Mouse (Mus musculus) kidney, postnatal 0 days (tissue): Measurements from ENCODE around the gene Il6ra. TPM values are rescaled to one million over a fixed set of nuclear protein-coding genes. Genes with fewer than 3 reads are reported as not detected.
A peak's percentile ranks its signal among the peaks of the same experiment; 100 is the strongest.

Experiments
- ATAC-seq: fragments of 200-750 bp; cut with Nextera tagmentation; replicated peaks from 2 replicates; pipeline ENCODE4 v1.8.0; 2017; ENCODE audit warnings: low read depth, moderate number of reproducible peaks, moderate TSS enrichment, moderate library complexity; ENCODE audit not compliant: low FRiP score
- DNase-seq: peaks from one replicate; pipeline ENCODE4 v3.0.0-alpha.2; 2016; ENCODE audit warnings: low spot score
- H3K27ac ChIP-seq: fragments of 300-500 bp; sonication (generic); 2 replicates; pipeline ENCODE4 v1.5.1; 2014; ENCODE audit warnings: mild to moderate bottlenecking
- H3K27me3 ChIP-seq: fragments of 300-500 bp; sonication (generic); 2 replicates; pipeline ENCODE4 v1.6.1; 2014; ENCODE audit warnings: low read length, mixed read lengths; ENCODE audit not compliant: insufficient read depth
- H3K36me3 ChIP-seq: fragments of 300-500 bp; sonication (generic); 2 replicates; pipeline ENCODE4 v1.6.1; 2014; ENCODE audit warnings: low read length, mixed read lengths; ENCODE audit not compliant: insufficient read depth
- H3K4me1 ChIP-seq: fragments of 300-500 bp; sonication (generic); replicated peaks from 2 replicates; pipeline ENCODE4 v1.6.1; 2014; ENCODE audit warnings: antibody characterized with exemption, low read length, mixed read lengths; ENCODE audit not compliant: insufficient read depth
- H3K4me2 ChIP-seq: fragments of 300-500 bp; sonication (generic); 2 replicates; pipeline ENCODE4 v1.6.1; 2014; ENCODE audit warnings: mild to moderate bottlenecking, low read length, moderate library complexity, mixed read lengths
- H3K4me3 ChIP-seq: fragments of 300-500 bp; sonication (generic); replicated peaks from 2 replicates; pipeline ENCODE4 v1.5.1; 2014; ENCODE audit warnings: low read depth, low read length
- H3K9ac ChIP-seq: fragments of 300-500 bp; sonication (generic); 2 replicates; pipeline ENCODE4 v1.6.1; 2014; ENCODE audit warnings: low read depth, low read length
- H3K9me3 ChIP-seq: fragments of 300-500 bp; sonication (generic); replicated peaks from 2 replicates; pipeline ENCODE4 v1.6.1; 2016; ENCODE audit warnings: low read length, inconsistent platforms, mixed read lengths
- CTCF ChIP-seq: IDR thresholded peaks from 2 replicates; pipeline ENCODE4 v1.5.1; 2016; ENCODE audit warnings: antibody characterized with exemption, low read depth, mild to moderate bottlenecking, moderate library complexity
- WGBS: fragments of 180-500 bp; shearing (Covaris S2); extraction: QIAGEN DNeasy Blood & Tissue Kit; methylation state at CpG from one replicate; pipeline ENCODE4 v1.1.7; 2014; 5-methylcytosine and 5-hydroxymethylcytosine counted together
- polyA plus RNA-seq: library from polyadenylated mRNA; unstranded; fragments of >200 nt; fragmentation: Nextera tagmentation; extraction: Ambion mirVana; gene quantifications from 2 replicates; pipeline ENCODE4 v1.2.1, GENCODE M21; 2015

The Il6ra gene
- polyA plus RNA-seq, 1 experiment from 2014 or later: 1.7 TPM

GRCm38 (mm10) chr3:89899511-89899908 lies 13.5 kb downstream of the Il6ra start:
- Histone ChIP-seq H3K36me3 (no peaks in the 10 kb centered on the region), H3K27ac (peak overlapping the region; percentile 78; the same call in 1 of the 2 replicates), H3K4me2 (no peak overlapping the region), H3K4me1 (peaks cover 6% of the 10 kb centered on the region; the same call in 1 of the 2 replicates), H3K4me3 (no peak overlapping the region), H3K9me3 (no peaks in the 10 kb centered on the region), H3K27me3 (no peaks in the 10 kb centered on the region), H3K9ac (no peak overlapping the region)
- 55% methylated on average over 8 of the region's 8 CpGs for whole genome bisulfite sequencing
- DNase-seq (no peak), ATAC-seq (no peak)
- no peak for TF ChIP-seq CTCF

DNA sequence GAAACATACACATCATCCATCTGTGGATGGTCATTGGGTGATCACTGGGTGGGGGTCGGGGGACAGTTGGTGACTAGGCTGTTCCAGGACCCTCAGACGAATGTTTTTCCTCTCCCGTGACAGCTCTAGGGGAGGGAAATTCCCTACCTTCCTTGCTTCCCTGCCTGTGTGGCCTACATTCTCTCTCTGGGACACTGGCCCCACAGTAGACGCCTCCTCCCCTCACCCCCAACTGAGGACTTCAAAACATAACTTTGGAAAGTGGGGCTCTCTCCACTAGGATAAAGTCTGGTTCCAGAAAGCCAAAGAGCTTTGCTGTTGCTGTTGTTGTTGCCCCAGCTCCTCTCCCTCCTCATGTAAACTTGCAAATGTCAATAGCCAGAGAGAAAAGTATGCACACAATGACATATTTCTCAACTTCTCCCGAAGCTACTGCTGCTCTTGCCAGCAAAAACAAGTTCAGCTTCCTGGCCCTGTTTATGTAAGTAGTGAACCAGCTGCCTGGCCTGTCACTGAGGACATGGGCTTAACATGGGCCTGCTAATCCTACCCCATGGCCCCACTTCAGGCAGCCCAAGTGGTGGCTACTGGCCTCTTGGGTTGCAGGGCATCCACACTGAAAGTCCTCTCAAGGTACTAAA lies 14.0 kb downstream of the Il6ra start:
- DNase-seq (peak; percentile 84), ATAC-seq (no peak)
- no peaks in the 10 kb centered on the region for H3K36me3 ChIP-seq
- no peak overlapping the region for H3K4me2 ChIP-seq
- H3K9ac ChIP-seq: no peak overlapping the region
- H3K27ac ChIP-seq: peak overlapping the region; percentile 78
- H3K27me3 ChIP-seq: no peaks in the 10 kb centered on the region
- WGBS: 52% methylated on average over 5 of the region's 5 CpGs
- TF ChIP-seq CTCF: no peak
- H3K4me1 ChIP-seq: peaks cover 6% of the 10 kb centered on the region; the same call in 1 of the 2 replicates
- no peak overlapping the region for H3K4me3 ChIP-seq
- H3K9me3 ChIP-seq: no peaks in the 10 kb centered on the region

DNA sequence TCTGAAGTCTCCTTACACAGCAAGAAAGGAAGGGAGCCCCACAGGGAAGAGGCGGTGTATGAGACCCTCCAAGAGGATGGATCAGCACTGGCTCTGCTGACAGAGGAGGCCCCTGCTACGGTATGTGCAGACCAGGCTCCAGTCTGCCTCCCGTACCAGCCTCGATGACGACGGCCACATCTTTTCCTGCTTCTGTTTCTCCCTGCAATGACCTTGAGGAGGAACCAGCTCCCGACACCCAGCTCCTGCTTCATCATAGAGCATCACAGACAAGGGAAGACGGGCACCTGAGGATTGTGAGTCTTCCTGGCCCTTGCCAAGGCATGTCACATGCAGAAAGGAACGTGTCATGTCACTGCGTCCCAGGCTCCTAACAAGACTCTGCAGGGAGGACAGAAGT lies 15.0 kb downstream of the Il6ra start:
- Histone ChIP-seq H3K27ac (no peak overlapping the region), H3K9ac (no peak overlapping the region), H3K9me3 (no peaks in the 10 kb centered on the region), H3K4me1 (peaks cover 6% of the 10 kb centered on the region; the same call in 1 of the 2 replicates), H3K27me3 (no peaks in the 10 kb centered on the region), H3K36me3 (no peaks in the 10 kb centered on the region), H3K4me3 (no peak overlapping the region), H3K4me2 (no peak overlapping the region)
- no peak for DNase-seq
- ATAC-seq: no peak
- no peak for TF ChIP-seq CTCF
- 78% methylated on average over 10 of the region's 10 CpGs for WGBS

DNA sequence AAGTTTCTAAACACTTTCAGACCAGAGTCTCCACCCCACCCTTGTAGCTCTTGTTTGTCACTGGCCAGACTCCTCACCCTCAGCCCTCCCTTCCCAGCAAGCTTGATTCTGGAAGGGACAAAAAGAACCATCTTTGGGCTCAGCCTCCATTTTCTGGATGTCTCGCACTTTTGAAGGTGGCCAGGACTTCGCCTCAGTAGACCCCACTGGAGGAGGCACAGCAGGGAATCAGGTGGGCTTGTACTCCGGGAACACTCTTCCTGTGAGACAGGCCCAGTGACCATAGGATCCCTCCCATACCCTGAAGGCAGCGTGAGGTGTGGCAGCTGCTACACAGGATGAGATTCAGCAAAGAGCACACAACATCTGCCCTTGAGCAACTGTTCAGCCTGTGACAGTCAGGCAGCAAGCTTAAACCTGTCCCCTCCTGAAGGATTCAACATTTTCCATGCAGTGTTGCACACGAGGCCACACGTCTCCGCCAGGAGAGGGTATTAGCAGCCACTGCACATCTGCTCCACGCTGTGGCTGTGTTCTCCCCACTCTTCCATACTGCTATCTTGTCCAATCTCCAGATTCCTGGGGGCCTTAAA lies 15.7 kb downstream of the Il6ra start:
- no peaks in the 10 kb centered on the region for H3K9me3 ChIP-seq
- H3K4me2 ChIP-seq: no peak overlapping the region
- H3K4me1 ChIP-seq: peaks cover 6% of the 10 kb centered on the region; the same call in 1 of the 2 replicates
- 63% methylated on average over 8 of the region's 8 CpGs for WGBS
- no peak for DNase-seq
- H3K27me3 ChIP-seq: no peaks in the 10 kb centered on the region
- H3K4me3 ChIP-seq: no peak overlapping the region
- no peaks in the 10 kb centered on the region for H3K36me3 ChIP-seq
- no peak for TF ChIP-seq CTCF
- H3K9ac ChIP-seq: no peak overlapping the region
- H3K27ac ChIP-seq: no peak overlapping the region
- no peak for ATAC-seq

- 32% methylated on average over 5 of the region's 5 CpGs for WGBS
- Histone ChIP-seq H3K4me3 (no peak overlapping the region), H3K9me3 (no peaks in the 10 kb centered on the region), H3K27ac (no peak overlapping the region), H3K27me3 (no peaks in the 10 kb centered on the region), H3K4me2 (no peak overlapping the region), H3K36me3 (no peaks in the 10 kb centered on the region), H3K4me1 (peaks cover 6% of the 10 kb centered on the region; the same call in 1 of the 2 replicates), H3K9ac (no peak overlapping the region)
- ATAC-seq (no peak), DNase-seq (no peak)
- no peak for TF ChIP-seq CTCF
These were observed 16.4 kb downstream of the Il6ra start for GRCm38 (mm10) chr3:89896571-89896970.

GRCm38 (mm10) chr3:89892517-89893106 lies 20.4 kb downstream of the Il6ra start:
- H3K4me2 ChIP-seq: no peak overlapping the region
- no peak overlapping the region for H3K4me3 ChIP-seq
- no peak for TF ChIP-seq CTCF
- ATAC-seq (no peak), DNase-seq (no peak)
- H3K9me3 ChIP-seq: no peaks in the 10 kb centered on the region
- no peak overlapping the region for H3K9ac ChIP-seq
- no peaks in the 10 kb centered on the region for H3K27me3 ChIP-seq
- WGBS: 93% methylated on average over 5 of the region's 5 CpGs
- H3K4me1 ChIP-seq: 0 out of 2 replicates have a peak, but pooled peaks cover 6% of the 10 kb centered on the region
- H3K27ac ChIP-seq: no peak overlapping the region
- no peaks in the 10 kb centered on the region for H3K36me3 ChIP-seq
